Mouse (Mus musculus) kidney, postnatal 4 days (tissue): ENCODE measurements around the gene Eef1akmt1.
A peak's percentile ranks its signal among the peaks of the same experiment; 100 is the strongest.

Experiments used
- DNase-seq, 2 experiments: peaks; one replicate each; pipeline ENCODE4 v3.0.0; 2021; ENCODE audit warnings: mixed read lengths in 2 of 2

The Eef1akmt1 gene

GRCm38 (mm10) chr14:57571155-57572133 is at the start of gene Eef1akmt1:
Gene Eef1akmt1, minus strand, starts transcription at chr14:57571612.
- DNase-seq: peak; percentile 97 to 98

GRCm38 (mm10) chr14:57620598-57621236 is 49.3 kb upstream of the Eef1akmt1 start:
- DNase-seq: peak; percentile 44 to 53

GRCm38 (mm10) chr14:57619487-57619886 is 48.1 kb upstream of the Eef1akmt1 start:
- peak; percentile 11 to 37 for DNase-seq

GRCm38 (mm10) chr14:57617675-57618074 is 46.3 kb upstream of the Eef1akmt1 start:
- no peak for DNase-seq

- no peak for DNase-seq
These were observed 45.0 kb upstream of the Eef1akmt1 start for GRCm38 (mm10) chr14:57616339-57616965.

- no peak for DNase-seq
These were observed 44.4 kb upstream of the Eef1akmt1 start for GRCm38 (mm10) chr14:57615828-57616227.

- no peak for DNase-seq
These were observed 39.6 kb upstream of the Eef1akmt1 start for GRCm38 (mm10) chr14:57611034-57611433.

- no peak for DNase-seq
These were observed 38.5 kb upstream of the Eef1akmt1 start for GRCm38 (mm10) chr14:57609816-57610329.

- DNase-seq: peak; percentile 80 to 83
These were observed 36.1 kb upstream of the Eef1akmt1 start for GRCm38 (mm10) chr14:57607500-57607899.

GRCm38 (mm10) chr14:57606663-57607365 is 35.4 kb upstream of the Eef1akmt1 start:
- no peak for DNase-seq

- no peak for DNase-seq
These were observed 21.9 kb upstream of the Eef1akmt1 start for GRCm38 (mm10) chr14:57593279-57593678.

- no peak for DNase-seq
These were observed 20.4 kb upstream of the Eef1akmt1 start for GRCm38 (mm10) chr14:57591830-57592229.

- DNase-seq: no peak
These were observed 5.1 kb upstream of the Eef1akmt1 start for GRCm38 (mm10) chr14:57576364-57577060.

GRCm38 (mm10) chr14:57574792-57575587 is 3.6 kb upstream of the Eef1akmt1 start:
- no peak for DNase-seq

GRCm38 (mm10) chr14:57565626-57566025 is 5.8 kb downstream of the Eef1akmt1 start:
- no peak for DNase-seq

GRCm38 (mm10) chr14:57556922-57557321 is 14.5 kb downstream of the Eef1akmt1 start:
- no peak for DNase-seq

- no peak for DNase-seq
These were observed 15.8 kb downstream of the Eef1akmt1 start for GRCm38 (mm10) chr14:57555471-57556070.

- DNase-seq: no peak
These were observed 17.0 kb downstream of the Eef1akmt1 start for GRCm38 (mm10) chr14:57554434-57554833.

- DNase-seq: no peak
These were observed 18.5 kb downstream of the Eef1akmt1 start for GRCm38 (mm10) chr14:57552945-57553344.

GRCm38 (mm10) chr14:57547062-57547461 is 24.4 kb downstream of the Eef1akmt1 start:
- no peak for DNase-seq
